Mouse (Mus musculus): ENCODE data around the gene Htr1f.

GRCm38 (mm10) chr16:65127846-65128245 lies 22.2 kb upstream of the Htr1f start:
- TF ChIP-seq CTCF (IDR thresholded peaks at IDR 0.05; ENCODE audit: low read depth, low read length) (no peak), POLR2A (IDR thresholded peaks at IDR 0.05; ENCODE audit: extremely low read depth, insufficient read depth, low read length) (no peak)
